Comparison of ENCODE assay signal across 8 mouse cellular contexts in genomic region chr13:41002001-41002400, GRCm38 (mm10). TPM values are rescaled to one million over a fixed set of nuclear protein-coding genes. Genes with fewer than 3 reads are reported as not detected.
DNase-seq lines count a peak whose midpoint lies in the region; ATAC-seq and TF ChIP-seq lines count a peak whose summit lies in the region.
"Had no signal": no experiment of that assay in that cellular context is flagged by ENCODE, and none has a peak within 500 bp of the region (broad histone marks: within the 10 kb centered on the region; RNA-seq: fewer than 3 reads in every experiment).

No protein-coding gene starts in this region.

- 0 out of 2 replicates have a peak, but pooled peaks cover 3% of the 10 kb centered on the region for H3K4me1 ChIP-seq in lung, postnatal 0 days (ENCODE audit: insufficient read depth, low read depth, low read length)
- peaks cover 21% of the 10 kb centered on the region for H3K4me1 ChIP-seq in forebrain, embryonic 13.5 days
- peaks cover 15% of the 10 kb centered on the region for H3K4me1 ChIP-seq in liver, embryonic 11.5 days (replicated peaks; ENCODE audit: control insufficient read depth, insufficient read depth, low read length)

- no peaks in the 10 kb centered on the region for H3K27me3 ChIP-seq in lung, postnatal 0 days (replicated peaks; ENCODE audit: insufficient read depth, low read length)
- no peaks in the 10 kb centered on the region for H3K27me3 ChIP-seq in forebrain, embryonic 13.5 days
- H3K27me3 ChIP-seq in liver, embryonic 11.5 days (replicated peaks; ENCODE audit: control insufficient read depth, insufficient read depth, low read length) = no peaks in the 10 kb centered on the region

- no peak for DNase-seq in lung, postnatal 0 days (ENCODE audit: low spot score)
- no peak for DNase-seq in lung, postnatal 10 days
- no peak for DNase-seq in liver, embryonic 11.5 days (ENCODE audit: low spot score)
- DNase-seq in adipocyte (ENCODE audit: low spot score) = no peak
- DNase-seq in yolk sac, embryonic 10.5 days (ENCODE audit: low spot score) = no peak
- DNase-seq: adrenal gland, postnatal 14 days had no signal

- H3K27ac ChIP-seq in lung, postnatal 0 days (ENCODE audit: low read length) = no peak overlapping the region
- no peak overlapping the region for H3K27ac ChIP-seq in forebrain, embryonic 13.5 days
- H3K27ac ChIP-seq in liver, embryonic 11.5 days (ENCODE audit: low read depth, low read length) = no peak overlapping the region

- WGBS in lung, postnatal 0 days = 80% methylated on average over 5 of the region's 5 CpGs
- WGBS in forebrain, embryonic 13.5 days = 89% methylated on average over 5 of the region's 5 CpGs
- 69% methylated on average over 5 of the region's 5 CpGs for WGBS in liver, embryonic 11.5 days

- no peak for TF ChIP-seq CTCF in lung, postnatal 0 days (IDR thresholded peaks at IDR 0.05)

- no peak for TF ChIP-seq EP300 in lung, postnatal 0 days (IDR thresholded peaks at IDR 0.05)

- H3K9ac ChIP-seq in lung, postnatal 0 days (replicated peaks; ENCODE audit: low read depth) = no peak overlapping the region
- H3K9ac ChIP-seq in forebrain, embryonic 13.5 days = no peak overlapping the region
- H3K9ac ChIP-seq in liver, embryonic 11.5 days (ENCODE audit: low read depth, low read length) = peak overlapping the region; percentile 31; the same call in 1 of the 2 replicates

- no peak for ATAC-seq in lung, postnatal 0 days
- ATAC-seq in forebrain, embryonic 13.5 days = no peak
- no peak for ATAC-seq in liver, embryonic 11.5 days (replicated peaks; ENCODE audit: low FRiP score)
- no peak for ATAC-seq in frontal cortex, adult (ENCODE audit: low TSS enrichment)

- H3K4me3 ChIP-seq in lung, postnatal 0 days (ENCODE audit: low read depth, low read length) = no peak overlapping the region; the same call in 1 of the 2 replicates
- peak overlapping the region; percentile 94 for H3K4me3 ChIP-seq in forebrain, embryonic 13.5 days
- H3K4me3 ChIP-seq in liver, embryonic 11.5 days (ENCODE audit: low read depth, low read length) = peak overlapping the region; percentile 92

- H3K36me3 ChIP-seq in lung, postnatal 0 days (ENCODE audit: insufficient read depth, low read length) = peaks cover 6% of the 10 kb centered on the region; the same call in 1 of the 2 replicates
- H3K36me3 ChIP-seq in forebrain, embryonic 13.5 days (ENCODE audit: poor library complexity, severe bottlenecking) = peaks cover 20% of the 10 kb centered on the region
- H3K36me3 ChIP-seq in liver, embryonic 11.5 days (ENCODE audit: control insufficient read depth, insufficient read depth, low read length) = peaks cover 25% of the 10 kb centered on the region; the same call in 1 of the 2 replicates

- H3K4me2 ChIP-seq in lung, postnatal 0 days (replicated peaks; ENCODE audit: low read depth, low read length) = peak overlapping the region; percentile 81
- H3K4me2 ChIP-seq in forebrain, embryonic 13.5 days = peak overlapping the region; percentile 89
- peak overlapping the region; percentile 96 for H3K4me2 ChIP-seq in liver, embryonic 11.5 days

- H3K9me3 ChIP-seq in lung, postnatal 0 days (ENCODE audit: low read length) = no peaks in the 10 kb centered on the region
- no peaks in the 10 kb centered on the region for H3K9me3 ChIP-seq in forebrain, embryonic 13.5 days (replicated peaks)
- H3K9me3 ChIP-seq in liver, embryonic 11.5 days (ENCODE audit: control insufficient read depth, low read length) = no peaks in the 10 kb centered on the region

RNA-seq across cellular contexts. Expression of gene Pak1ip1, which starts 1.2 kb away (rescaled TPM):
- 56.9 and 62.6 TPM in 2 replicates for polyA plus RNA-seq in lung, postnatal 0 days (2015; fragmentation: Nextera tagmentation; extraction: Ambion mirVana)
- 86.3 and 87.4 TPM in 2 replicates for polyA plus RNA-seq in forebrain, embryonic 13.5 days (2015; fragmentation: Nextera tagmentation; extraction: Ambion mirVana)
- polyA plus RNA-seq in liver, embryonic 11.5 days (2014; fragmentation: Nextera tagmentation; extraction: Ambion mirVana) = 105 and 109 TPM in 2 replicates

RNA-seq across cellular contexts. Expression of gene Tmem14c, which starts 14.1 kb away (rescaled TPM):
- polyA plus RNA-seq in lung, postnatal 0 days (2015; fragmentation: Nextera tagmentation; extraction: Ambion mirVana) = 207 and 219 TPM in 2 replicates
- 132 and 144 TPM in 2 replicates for polyA plus RNA-seq in forebrain, embryonic 13.5 days (2015; fragmentation: Nextera tagmentation; extraction: Ambion mirVana)
- polyA plus RNA-seq in liver, embryonic 11.5 days (2014; fragmentation: Nextera tagmentation; extraction: Ambion mirVana) = 954 and 957 TPM in 2 replicates
